ENCODE assay signal across 19 mouse cellular contexts in the genomic region with DNA sequence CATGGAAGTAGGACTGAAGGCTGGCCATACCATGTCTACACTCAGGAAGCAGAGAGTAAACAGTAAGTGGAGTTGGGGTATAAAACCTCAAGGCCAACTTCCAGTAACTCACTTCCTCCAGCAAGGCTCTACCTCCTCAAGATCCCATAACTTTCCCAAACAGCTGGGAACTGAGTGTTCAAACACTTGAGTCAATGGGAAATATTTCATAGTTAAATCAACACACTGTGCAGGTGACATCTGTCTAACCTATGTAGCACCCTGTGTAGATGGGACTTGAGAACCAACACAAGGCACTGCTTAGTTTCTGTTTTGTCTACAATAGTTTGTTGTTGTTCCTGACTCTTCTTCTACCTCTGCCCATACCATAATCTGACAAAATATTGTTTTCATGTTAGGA.
"Had no signal": no experiment of that assay in that cellular context is flagged by ENCODE, and none has a peak within 500 bp of the region (broad histone marks: within the 10 kb centered on the region; RNA-seq: fewer than 3 reads in every experiment).

No protein-coding gene starts in this region.

- ATAC-seq: liver, embryonic 12.5 days; midbrain, embryonic 16.5 days had no signal

- H3K4me2 ChIP-seq: liver, embryonic 12.5 days; midbrain, embryonic 12.5 days; neural tube, embryonic 13.5 days; neural tube, embryonic 15.5 days; stomach, embryonic 15.5 days had no signal

- DNase-seq: lung, adult 18-20 months; lung, postnatal 14 days; lung, postnatal 4 days; midbrain, embryonic 14.5 days; retina, postnatal 1 day; right cerebral cortex, adult 18-20 months; thymus, adult 2 months; thymus, postnatal 25 days; thymus, postnatal 4 days had no signal

- H3K9me3 ChIP-seq: liver, embryonic 12.5 days; midbrain, embryonic 10.5 days; midbrain, embryonic 12.5 days; neural tube, embryonic 13.5 days; neural tube, embryonic 15.5 days; stomach, embryonic 15.5 days had no signal

- H3K4me1 ChIP-seq: midbrain, embryonic 10.5 days; midbrain, embryonic 12.5 days; neural tube, embryonic 13.5 days; neural tube, embryonic 15.5 days; stomach, embryonic 15.5 days had no signal

- H3K9ac ChIP-seq: liver, embryonic 12.5 days; liver, embryonic 14.5 days; midbrain, embryonic 12.5 days; neural tube, embryonic 13.5 days; neural tube, embryonic 15.5 days; stomach, embryonic 15.5 days had no signal

- H3K27ac ChIP-seq: liver, embryonic 12.5 days; liver, embryonic 14.5 days; midbrain, embryonic 10.5 days; midbrain, embryonic 12.5 days; neural tube, embryonic 13.5 days; neural tube, embryonic 15.5 days; stomach, embryonic 15.5 days; stomach, postnatal 0 days had no signal

- H3K36me3 ChIP-seq: liver, embryonic 12.5 days; midbrain, embryonic 10.5 days; midbrain, embryonic 12.5 days; neural tube, embryonic 13.5 days; neural tube, embryonic 15.5 days; stomach, embryonic 15.5 days had no signal

- H3K4me3 ChIP-seq: liver, embryonic 12.5 days; midbrain, embryonic 10.5 days; midbrain, embryonic 12.5 days; myocyte; neural tube, embryonic 13.5 days; neural tube, embryonic 15.5 days; stomach, embryonic 15.5 days had no signal

- H3K27me3 ChIP-seq: neural tube, embryonic 13.5 days; neural tube, embryonic 15.5 days; stomach, embryonic 15.5 days had no signal
